Mouse (Mus musculus): ENCODE results near the gene Etv5.
A peak's percentile ranks its signal among the peaks of the same experiment; 100 is the strongest.

Etv5 gene

DNA sequence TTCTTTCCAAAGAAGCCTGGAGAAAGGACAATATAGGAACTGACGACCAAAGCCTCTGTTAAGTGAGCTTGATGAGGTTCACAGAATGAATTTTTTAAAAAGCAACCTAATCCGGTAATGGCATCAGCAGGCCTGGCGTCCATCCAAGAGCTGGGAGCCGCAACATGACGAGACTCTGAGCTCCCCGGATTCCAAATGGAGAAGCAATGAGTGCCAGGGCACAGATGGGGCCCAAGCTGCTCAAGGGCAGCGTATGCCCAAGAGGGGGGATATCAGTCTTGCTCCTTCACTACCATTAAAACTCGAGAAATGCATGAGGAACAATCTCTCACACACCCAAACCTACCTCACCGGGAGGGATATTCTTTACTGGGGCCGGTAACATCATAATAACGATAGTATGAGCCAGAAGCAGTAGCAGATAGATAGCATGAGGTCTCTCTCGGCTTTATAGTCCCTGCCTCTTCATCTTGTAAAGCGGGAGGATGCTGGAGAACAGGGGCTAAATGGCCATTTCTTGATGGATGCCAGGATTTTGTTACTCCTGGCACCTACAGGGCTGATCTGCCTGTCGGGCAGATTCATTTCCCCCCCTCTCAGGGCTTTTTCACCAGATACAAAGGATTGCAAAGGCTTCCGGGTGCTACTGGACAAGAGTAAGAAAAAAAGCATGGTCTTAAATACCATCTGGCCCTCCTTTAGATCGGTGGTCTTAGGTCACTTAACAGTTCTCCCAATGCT lies 9.1 kb downstream of the Etv5 start:
- peak; percentile 51 to 53 for DNase-seq (ENCODE audit: low spot score in 2 of 2)

DNA sequence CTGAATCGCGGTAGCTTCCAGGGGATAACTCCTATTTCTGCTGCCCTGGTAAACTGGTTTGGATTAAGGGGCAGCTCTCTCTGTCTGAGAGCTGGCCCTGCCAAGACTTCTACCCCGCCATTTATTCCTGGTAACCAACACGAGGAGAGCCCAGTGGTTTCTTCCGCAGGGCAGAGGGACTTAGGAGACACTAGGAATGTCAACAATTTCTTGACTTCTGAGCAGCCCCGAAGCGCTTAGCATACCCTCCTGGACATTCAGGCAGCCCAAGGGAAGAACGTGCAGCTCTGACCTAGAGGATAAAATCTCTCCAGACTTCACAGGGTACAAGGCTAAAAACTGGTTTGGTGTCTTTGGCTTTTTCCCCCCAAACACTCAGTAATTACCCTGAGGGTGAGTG lies 10.1 kb downstream of the Etv5 start:
- DNase-seq (ENCODE audit: low spot score in 2 of 2): no peak

DNA sequence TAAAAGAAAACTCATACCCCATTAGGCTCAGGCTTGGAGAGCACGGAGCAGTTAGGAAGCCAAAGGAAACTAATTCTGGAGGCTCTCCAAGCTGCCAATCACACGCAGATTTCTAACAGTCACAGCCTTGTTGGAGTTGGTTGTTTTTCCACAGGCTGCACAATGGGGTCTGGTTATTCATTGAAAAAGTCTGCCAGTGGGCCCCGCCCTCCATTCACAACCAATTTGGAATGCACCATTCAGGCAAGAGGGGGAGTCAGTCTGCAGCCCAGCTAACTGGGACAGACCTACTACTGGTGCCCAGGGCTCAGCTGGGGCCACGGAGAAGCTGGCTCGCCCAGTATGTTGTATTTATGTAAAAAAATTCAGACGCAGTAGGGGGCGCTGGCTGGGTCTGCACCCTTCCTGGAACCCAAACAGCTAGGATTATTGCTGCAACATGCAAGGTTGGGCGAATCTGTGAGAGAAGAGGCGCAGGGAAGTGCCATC lies 10.6 kb downstream of the Etv5 start:
- DNase-seq (ENCODE audit: low spot score in 2 of 2): peak; percentile 74 to 84

DNA sequence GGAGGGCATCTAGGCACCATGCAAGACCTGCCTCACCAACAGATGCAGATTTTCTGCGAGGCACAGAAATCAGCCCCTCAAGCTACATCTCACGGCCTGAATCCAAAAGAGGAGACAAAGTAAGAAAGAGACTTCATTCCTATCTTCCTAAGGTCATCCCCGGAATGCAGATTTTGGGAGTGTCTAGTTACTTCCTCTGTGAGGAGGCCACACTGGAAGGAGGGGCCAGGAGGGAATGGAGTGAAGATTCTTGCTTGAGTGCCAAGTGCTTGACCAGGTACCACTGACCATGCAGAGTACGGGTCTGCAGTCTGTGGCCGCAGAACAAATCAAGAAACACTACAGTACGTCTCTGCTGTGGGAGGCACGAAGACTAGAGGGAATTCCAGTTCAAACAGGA lies 12.7 kb downstream of the Etv5 start:
- DNase-seq (ENCODE audit: low spot score in 2 of 2): no peak

DNA sequence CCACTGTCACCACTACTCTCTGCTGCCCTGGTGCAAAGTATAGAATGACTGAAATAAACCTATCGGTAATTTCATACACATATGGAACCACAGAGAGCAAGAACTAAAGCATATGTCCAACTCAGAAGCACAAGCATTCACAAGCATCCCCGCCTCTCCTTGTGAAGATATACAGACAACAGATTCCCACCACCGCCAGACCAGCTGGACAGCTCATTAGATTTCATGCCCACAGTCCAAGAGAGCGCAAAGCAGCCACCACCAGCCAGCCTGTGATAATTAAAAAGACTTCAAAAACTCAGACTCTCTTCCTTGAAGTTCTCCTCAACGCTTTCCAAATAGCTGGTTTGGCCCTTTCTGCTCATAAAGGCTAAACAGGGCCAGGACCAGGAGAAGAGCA lies 17.3 kb downstream of the Etv5 start:
- no peak for DNase-seq (ENCODE audit: low spot score in 2 of 2)

DNA sequence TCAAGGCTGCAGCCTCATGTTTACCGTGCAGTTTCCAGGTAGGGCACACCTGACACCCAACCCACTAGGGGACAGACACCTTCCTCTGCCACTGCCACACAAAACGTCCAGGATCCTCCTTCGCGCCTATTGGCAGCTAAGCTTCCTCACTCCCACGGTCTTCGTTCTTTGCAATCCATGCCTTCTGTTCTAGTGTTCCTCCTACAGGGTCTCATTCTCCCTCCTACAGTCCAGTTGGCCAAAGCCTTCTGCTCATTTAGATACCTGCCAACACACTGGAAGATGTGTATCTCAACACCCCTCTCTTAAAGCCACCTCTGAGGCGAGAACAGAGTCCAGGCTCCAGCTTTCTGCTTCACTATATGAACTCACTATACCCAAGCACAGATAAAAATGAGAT lies 21.6 kb downstream of the Etv5 start:
- DNase-seq (ENCODE audit: low spot score in 2 of 2): no peak

DNA sequence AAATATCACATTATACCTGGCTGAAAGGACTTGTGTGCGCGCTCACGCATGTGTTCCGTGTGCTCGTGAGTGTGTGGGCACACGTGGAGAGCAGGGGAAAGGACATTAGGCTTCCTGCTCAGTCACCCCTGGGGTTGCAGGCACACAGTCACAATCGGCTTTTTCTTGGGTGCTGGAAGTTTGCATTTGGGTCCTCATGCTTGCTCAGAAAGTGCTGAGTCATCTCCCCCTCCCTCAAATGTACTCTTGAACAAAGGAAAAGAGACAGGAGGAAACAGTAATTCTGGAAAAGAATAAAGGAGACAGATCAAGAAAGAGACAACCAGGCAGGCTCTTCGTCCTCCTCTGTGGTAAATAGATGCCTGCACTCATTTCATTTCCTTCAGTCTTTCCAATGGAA lies 22.5 kb downstream of the Etv5 start:
- no peak for DNase-seq (ENCODE audit: low spot score in 2 of 2)

DNA sequence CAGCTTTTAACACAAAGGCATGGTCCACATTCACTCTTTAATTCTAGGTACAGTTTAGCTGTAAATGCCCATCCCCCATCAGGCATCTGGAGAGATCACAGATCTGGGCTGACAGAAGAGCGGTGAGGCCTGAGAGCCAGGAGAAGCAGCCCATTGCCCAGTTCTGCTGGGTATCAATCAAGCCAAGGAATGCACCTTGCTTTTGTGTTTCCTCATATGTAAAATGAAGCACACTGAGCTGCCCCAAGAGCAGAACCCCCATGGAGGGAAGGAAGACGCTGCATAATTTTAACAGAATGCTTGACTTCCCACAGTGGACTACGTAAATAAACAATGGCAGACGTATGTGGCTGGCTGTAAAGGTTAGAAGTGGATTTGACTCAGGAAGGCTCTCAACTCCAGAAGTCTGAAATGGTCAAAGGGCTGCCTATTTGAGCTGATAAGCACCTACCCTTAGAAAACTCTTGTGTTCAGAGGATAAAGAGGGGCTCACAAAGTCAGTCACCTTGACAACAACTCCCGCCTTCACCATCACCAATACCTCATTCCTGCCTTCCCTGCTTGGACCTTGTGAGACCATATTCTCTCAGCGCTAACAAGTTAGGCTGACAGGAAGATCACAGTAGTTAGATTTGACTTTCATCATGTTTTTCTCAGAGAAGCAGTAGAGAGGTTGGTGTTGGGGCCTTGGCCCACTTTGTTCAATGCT lies 23.2 kb downstream of the Etv5 start:
- no peak for DNase-seq (ENCODE audit: low spot score in 2 of 2)

DNA sequence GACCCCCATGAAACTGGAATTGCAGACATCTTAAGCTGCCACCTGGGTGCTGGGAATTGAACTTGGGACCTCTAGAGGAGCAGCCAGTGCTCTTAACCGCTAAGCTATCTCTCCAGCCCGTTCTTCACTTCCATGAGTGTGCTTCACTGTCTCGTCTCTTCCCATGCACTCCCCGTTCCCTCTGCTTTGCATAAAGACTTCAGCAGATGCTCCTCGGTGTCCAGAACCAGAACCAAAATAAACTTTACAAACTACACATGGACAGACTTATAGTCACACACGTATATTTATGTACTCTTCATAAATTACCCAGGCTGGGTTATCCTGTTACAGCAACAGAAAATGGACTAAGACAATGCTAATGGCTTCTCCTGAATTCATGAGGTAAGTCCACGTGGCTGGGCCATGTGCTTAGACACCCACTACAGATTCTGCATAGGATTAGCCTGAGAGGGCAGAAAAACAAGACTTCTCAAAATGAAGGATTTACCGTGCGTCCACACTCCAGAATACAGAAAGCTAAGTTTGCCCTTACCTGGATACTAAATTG lies 25.2 kb downstream of the Etv5 start:
- no peak for DNase-seq (ENCODE audit: low spot score in 2 of 2)

DNA sequence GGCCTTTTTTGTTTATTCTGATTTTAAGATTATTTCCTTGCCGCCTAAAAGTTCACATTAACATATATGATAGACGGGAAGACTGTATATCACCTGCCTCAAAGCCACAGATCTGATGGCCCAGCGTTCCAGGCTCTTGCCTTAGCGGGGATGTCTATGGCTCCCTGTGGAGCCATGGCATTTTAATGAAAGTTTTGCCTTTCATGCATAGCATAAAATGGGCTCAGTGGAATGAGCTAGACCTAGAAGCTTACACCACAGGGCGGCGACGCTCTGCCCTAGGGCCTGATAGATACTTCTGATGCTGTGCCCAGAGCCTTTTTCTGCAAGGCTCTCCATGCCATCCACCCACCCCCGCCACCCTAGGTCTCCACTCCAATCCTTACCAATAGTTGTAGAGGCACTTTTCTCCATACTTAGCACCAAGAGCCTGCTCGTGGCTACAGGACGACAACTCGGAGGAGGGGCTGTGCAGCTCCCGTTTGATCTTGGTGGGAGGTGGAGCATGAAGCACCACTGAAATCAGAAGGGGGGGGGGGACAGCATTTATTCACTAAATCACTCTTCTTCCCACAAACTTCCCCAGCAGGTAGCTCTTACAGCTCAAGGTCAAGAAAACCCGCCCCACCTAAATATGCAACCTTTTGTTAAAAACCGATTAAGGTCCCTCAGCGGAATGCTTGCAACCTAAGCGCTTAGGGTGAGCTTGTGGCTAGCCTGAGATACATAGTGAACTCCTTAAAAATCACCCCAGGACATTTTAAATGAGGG lies 26.9 kb downstream of the Etv5 start:
- no peak for DNase-seq (ENCODE audit: low spot score in 2 of 2)

DNA sequence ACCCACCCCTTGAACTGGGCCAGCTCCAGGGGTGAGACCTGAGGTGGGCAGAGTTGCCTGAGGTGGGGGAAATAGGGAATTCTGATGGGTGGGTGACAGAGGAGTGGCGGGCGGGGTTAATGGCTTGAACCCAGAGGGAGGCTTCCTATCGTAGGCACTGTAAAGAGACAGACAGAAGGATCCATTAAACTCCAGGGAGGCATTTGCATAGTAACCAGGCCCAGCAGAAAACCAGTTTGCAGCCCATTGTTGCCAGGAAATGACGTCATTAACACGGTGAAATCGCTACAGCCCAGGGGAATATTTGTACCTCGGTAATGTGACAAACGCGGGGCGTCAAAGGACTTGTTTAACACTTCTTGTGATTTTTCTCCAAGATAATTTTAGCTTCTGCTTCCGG lies 27.8 kb downstream of the Etv5 start:
- DNase-seq (ENCODE audit: low spot score in 2 of 2): no peak

DNA sequence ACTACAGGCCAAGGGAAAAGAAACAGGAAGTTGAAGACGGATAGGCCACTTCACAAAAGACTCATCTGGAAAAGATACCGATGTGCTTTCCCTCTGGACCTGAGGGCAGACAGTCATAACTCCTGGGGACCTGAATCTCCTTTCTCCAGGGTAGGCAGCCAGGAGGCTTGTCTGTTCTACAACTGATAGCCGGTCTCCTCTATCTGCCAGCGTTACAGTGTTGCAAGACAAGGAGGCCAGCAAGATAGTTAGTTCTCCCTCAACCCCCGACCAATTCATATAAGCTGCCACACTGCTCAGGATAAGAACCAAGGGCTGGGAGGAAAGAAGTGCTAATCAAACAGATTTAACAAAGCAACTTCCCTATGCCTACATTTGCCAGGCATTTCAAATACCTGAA lies 29.5 kb downstream of the Etv5 start:
- DNase-seq (ENCODE audit: low spot score in 2 of 2): no peak

DNA sequence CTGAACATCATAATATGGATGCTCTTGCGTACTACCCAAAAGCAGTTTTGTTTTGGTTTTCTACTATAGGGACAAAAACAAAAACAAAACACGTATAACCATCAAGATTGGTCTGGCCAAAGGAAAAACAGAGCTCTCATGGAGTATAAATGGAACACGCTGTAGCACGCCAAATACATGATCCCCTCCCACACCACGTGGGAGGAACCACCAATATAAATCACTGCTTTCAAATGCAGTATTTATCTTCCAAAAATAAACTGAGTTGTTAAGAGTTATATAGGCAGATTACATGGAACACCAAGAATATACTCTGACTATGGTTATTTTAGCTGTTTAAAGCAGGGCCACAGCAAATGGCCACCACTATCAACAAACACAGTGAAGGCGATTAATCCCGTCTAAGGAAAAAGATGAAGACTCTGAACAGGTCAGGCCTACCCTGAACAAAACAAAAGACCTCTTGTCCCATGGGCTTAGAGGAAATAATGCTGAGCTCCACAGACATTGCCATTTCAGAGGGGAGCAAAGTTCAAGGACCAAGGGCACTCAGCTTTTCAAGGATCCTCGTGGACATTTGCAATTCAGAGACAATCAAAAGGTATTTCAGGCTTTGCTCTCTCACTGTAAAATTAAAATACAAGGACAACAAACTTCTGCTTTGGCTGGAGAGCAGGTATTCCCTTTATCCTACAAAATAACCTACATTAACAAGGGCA lies 30.7 kb downstream of the Etv5 start:
- no peak for DNase-seq (ENCODE audit: low spot score in 2 of 2)

DNA sequence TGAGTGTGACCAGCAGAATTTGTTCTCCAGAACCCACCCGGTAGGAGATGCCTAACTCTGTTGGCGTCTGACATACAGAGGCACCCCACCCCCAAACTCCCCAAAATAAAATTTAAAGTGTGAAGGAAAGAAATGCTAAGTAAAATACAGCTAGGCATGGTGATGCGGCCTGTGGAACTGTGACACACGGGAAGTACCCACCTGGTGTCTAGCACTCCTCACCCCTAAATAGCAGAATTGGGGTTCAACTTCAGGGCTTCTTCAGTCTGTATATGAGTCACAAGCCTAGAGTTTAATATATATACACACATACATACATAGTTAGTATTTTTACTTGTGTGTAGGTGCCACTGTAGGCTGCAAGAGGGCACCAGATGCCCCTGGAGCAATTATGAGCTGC lies 32.8 kb downstream of the Etv5 start:
- no peak for DNase-seq (ENCODE audit: low spot score in 2 of 2)

DNA sequence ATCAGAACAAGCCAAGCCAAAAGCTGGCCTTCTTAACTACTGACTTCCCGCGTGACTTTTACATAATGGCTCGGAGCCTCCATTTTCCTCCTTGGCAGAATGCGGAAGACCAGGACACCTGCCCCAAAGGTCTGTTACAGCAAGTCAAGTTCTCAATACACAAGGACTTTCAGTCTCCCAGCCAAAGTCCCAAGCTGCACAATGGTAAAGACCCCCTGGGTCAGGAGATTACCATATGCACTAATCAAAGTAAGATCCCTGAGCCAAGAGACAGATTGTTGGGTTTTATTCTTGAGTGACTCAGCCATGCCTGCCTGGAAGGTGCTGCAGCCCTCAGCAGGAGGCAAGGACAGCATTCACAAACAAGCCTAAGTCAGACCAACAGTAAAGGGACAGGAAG lies 33.5 kb downstream of the Etv5 start:
- DNase-seq (ENCODE audit: low spot score in 2 of 2): no peak

DNA sequence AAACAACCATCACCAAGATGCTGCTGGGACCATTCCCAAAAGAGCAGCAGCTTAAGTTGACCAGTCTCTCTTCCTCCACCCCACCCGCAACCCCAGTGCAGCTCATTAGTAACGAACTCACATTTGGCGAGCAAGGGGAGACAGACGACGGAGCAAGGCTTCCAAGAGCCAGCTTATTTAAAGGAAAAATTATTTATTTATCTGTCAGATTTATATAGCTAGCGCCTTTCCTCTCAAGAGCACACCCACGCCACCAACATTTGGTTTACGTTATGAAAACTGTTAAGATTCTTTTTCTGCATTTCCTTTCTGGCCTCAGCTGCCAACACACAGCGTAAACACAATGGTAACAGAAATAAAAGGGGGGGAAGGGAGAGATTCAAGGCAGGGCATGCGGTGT lies 34.0 kb downstream of the Etv5 start:
- DNase-seq (ENCODE audit: low spot score in 2 of 2): no peak

DNA sequence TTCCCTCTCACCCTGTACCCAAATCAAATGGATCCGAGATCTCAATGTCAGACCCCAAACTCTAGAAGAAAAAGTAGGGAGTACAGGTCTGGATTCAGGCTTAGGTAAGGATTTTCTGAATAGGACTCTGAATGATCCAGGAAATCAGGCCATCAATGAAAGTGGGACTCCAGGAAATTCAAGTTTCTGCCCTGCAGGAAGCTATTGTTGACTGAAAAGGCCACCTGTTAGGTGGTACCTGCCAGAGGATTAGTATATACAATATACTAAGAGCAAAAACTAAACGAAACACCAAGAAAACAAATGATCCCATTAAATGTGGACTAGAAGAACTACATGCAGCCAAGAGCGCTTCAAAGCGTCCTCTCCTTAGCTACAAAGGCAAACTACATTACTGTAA lies 35.8 kb downstream of the Etv5 start:
- no peak for DNase-seq (ENCODE audit: low spot score in 2 of 2)

DNA sequence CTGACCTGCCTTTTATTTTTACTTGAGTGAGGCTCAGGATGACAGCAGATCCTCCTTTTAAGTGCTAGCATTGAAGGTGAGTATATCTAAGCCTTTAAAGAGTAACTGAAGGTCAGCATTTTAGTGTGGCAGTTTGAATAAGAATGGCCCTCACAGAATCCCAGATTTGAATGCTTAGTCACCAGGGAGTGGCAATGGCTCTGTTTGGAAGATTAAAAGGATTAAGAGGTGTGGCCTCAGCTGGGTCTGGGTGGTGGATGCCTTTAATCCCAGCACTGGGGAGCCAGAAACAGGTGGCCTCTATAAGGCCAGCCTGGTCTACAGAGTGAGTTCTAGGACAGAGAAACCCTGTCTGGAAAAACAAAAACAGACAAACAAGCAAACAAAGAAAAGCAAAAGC lies 36.9 kb downstream of the Etv5 start:
- DNase-seq (ENCODE audit: low spot score in 2 of 2): no peak

DNA sequence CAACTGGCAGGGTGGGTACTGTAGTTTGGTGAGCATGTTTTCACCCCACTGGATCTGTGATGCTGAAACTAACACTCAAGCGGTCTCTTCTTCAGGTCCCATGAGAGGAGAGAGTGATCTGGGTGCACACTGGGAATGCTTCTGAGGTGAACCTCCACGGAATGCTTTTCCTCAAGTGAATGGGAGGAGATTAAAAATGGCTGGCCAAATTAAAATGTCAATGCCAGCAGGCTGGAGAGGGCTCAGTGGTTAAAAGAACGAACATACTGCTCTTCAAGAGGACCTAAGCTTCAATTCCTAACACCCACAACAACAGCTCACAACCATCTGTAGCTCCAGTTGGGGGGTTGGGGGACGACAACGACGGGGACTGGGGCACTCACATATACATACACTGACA lies 39.3 kb downstream of the Etv5 start:
- DNase-seq (ENCODE audit: low spot score in 2 of 2): no peak

DNA sequence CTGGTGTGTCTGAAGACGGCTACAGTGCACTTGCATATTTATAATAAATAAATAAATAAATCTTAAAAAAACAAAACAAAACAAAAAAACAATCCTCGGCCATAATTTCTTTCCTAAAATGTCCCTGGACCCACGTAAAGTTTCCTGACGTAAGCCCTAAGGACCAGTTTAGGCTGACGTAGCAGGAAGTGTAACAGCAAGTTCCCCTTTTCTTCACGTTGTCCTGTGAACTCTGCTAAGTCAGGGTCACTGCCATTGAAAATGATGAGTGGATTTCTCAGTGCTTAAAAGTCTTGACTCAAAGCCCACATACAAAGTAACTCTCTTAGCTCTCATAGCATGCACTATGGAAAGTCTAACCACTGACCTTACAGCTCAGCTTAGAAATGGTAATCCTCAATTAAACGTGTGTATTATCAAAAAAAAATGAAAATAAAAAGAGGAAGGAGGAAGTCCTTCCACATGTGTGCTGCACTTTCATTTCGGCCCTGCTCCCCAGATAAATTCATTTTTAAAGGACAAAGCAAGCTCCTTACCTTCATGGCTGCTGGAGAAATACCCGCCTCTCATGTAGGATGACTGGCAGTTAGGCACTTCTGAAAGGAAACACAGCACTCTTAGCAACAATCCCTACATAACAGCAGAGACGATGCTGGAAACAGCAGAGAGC lies 40.6 kb downstream of the Etv5 start:
- DNase-seq (ENCODE audit: low spot score in 2 of 2): no peak

DNA sequence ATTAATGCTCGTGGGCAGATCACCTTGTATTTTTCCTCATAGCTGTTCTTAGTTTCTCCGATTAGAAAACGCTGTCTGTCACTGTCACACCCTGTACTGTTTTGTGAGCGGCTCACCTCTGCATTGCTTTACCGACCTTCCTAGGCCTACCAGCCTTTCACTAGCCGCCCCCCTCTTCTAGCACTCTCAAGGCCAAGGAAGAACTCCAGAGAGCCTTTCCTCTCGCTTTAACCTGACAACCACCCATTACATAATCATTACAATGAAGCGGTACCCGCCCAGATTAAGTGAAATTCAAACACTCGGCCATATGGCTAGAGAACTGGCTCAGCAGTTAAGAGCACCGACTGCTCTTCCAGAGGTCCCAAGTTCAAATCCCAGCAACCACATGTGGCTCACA lies 41.2 kb downstream of the Etv5 start:
- DNase-seq (ENCODE audit: low spot score in 2 of 2): no peak

Data from frontal cortex, postnatal 14 days (tissue).